Mouse (Mus musculus): ENCODE results near the gene Bcl7c.

DNA sequence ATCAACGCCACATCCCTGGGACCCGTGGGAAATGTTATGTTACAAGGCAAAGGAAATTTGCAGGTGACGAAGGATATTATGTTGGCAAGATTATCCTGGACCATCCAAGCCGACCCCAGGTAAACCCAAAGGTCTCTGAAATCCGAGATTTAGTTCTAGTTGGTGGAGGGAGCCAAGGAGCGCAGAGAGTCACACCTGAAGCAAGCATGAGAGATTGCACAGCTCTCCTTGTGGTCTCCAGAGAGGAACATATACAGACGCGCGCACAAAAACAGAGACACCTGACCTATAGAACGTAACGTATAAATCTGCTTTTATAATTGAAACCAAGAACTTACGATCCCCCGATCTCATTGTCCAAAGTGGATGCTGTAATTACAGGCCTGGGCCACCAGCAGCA is 28.2 kb downstream of the Bcl7c start:
- TF ChIP-seq CTCF (IDR thresholded peaks at IDR 0.05; ENCODE audit: control insufficient read depth, insufficient read depth, insufficient replicate concordance, low read depth, low read length) (no peak), POLR2A (IDR thresholded peaks at IDR 0.05; ENCODE audit: control insufficient read depth, low read depth, low read length) (no peak)

Measured in testis, adult 2 months (tissue).